Mouse (Mus musculus): ENCODE data around the gene Slc38a7.
"Not testable (repeated sequence)": the region's sequence is repeated elsewhere in the genome, so short reads cannot be mapped to it uniquely, and the experiment has no call there.

Gene Slc38a7

GRCm38 (mm10) chr8:95848734-95849464 lies 4.4 kb downstream of the Slc38a7 start:
- DNase-seq (ENCODE audit: low spot score in 2 of 2), result no peak

- DNase-seq (ENCODE audit: low spot score in 2 of 2), result no peak
Observed at GRCm38 (mm10) chr8:95848061-95848551, 5.2 kb downstream of the Slc38a7 start.

- DNase-seq (ENCODE audit: low spot score in 2 of 2), result no peak
Observed at GRCm38 (mm10) chr8:95845026-95845425, 8.3 kb downstream of the Slc38a7 start.

GRCm38 (mm10) chr8:95843968-95844367 lies 9.4 kb downstream of the Slc38a7 start:
- no peak for DNase-seq (ENCODE audit: low spot score in 2 of 2)

GRCm38 (mm10) chr8:95841436-95841835 lies 11.9 kb downstream of the Slc38a7 start:
- DNase-seq (ENCODE audit: low spot score in 2 of 2), result no peak

- no peak for DNase-seq (ENCODE audit: low spot score in 2 of 2)
Observed at GRCm38 (mm10) chr8:95839289-95839688, 14.1 kb downstream of the Slc38a7 start.

GRCm38 (mm10) chr8:95837266-95837665 lies 16.1 kb downstream of the Slc38a7 start:
- DNase-seq (ENCODE audit: low spot score in 2 of 2), result no peak

GRCm38 (mm10) chr8:95835891-95836290 lies 17.4 kb downstream of the Slc38a7 start:
- no peak for DNase-seq (ENCODE audit: low spot score in 2 of 2)

GRCm38 (mm10) chr8:95833435-95833984 lies 19.8 kb downstream of the Slc38a7 start:
- no peak for DNase-seq (ENCODE audit: low spot score in 2 of 2)

- peak; percentile 66 to 78 for DNase-seq (ENCODE audit: low spot score in 2 of 2)
Observed at GRCm38 (mm10) chr8:95832603-95833434, 20.5 kb downstream of the Slc38a7 start.

- DNase-seq (ENCODE audit: low spot score in 2 of 2), result no peak
Observed at GRCm38 (mm10) chr8:95830144-95830543, 23.2 kb downstream of the Slc38a7 start.

- not testable (repeated sequence) for DNase-seq (ENCODE audit: low spot score in 2 of 2)
Observed at GRCm38 (mm10) chr8:95825162-95825561, 28.2 kb downstream of the Slc38a7 start, which contains the start of gene Sap18b. Sap18b (plus strand) TSS chr8:95825346.

- no peak for DNase-seq (ENCODE audit: low spot score in 2 of 2)
Observed at GRCm38 (mm10) chr8:95822699-95823098, 30.6 kb downstream of the Slc38a7 start.

GRCm38 (mm10) chr8:95822096-95822495 lies 31.2 kb downstream of the Slc38a7 start:
- no peak for DNase-seq (ENCODE audit: low spot score in 2 of 2)

- DNase-seq (ENCODE audit: low spot score in 2 of 2), result no peak
Observed at GRCm38 (mm10) chr8:95821266-95821665, 32.1 kb downstream of the Slc38a7 start.

- no peak for DNase-seq (ENCODE audit: low spot score in 2 of 2)
Observed at GRCm38 (mm10) chr8:95818211-95818610, 35.1 kb downstream of the Slc38a7 start.

- no peak for DNase-seq (ENCODE audit: low spot score in 2 of 2)
Observed at GRCm38 (mm10) chr8:95817597-95817996, 35.7 kb downstream of the Slc38a7 start.

- no peak for DNase-seq (ENCODE audit: low spot score in 2 of 2)
Observed at GRCm38 (mm10) chr8:95816044-95816708, 37.2 kb downstream of the Slc38a7 start.

- no peak for DNase-seq (ENCODE audit: low spot score in 2 of 2)
Observed at GRCm38 (mm10) chr8:95810184-95810591, 43.2 kb downstream of the Slc38a7 start.

GRCm38 (mm10) chr8:95809116-95809515 lies 44.2 kb downstream of the Slc38a7 start:
- DNase-seq (ENCODE audit: low spot score in 2 of 2), result no peak

- DNase-seq (ENCODE audit: low spot score in 2 of 2), result no peak
Observed at GRCm38 (mm10) chr8:95808631-95809030, 44.7 kb downstream of the Slc38a7 start.

- DNase-seq (ENCODE audit: low spot score in 2 of 2), result peak; percentile 70 to 81
Observed at GRCm38 (mm10) chr8:95807861-95808260, 45.5 kb downstream of the Slc38a7 start.

Data from spleen, postnatal 14 days (tissue).